Mouse (Mus musculus): ENCODE results near the gene Slco4a1. TPM values are rescaled to one million over a fixed set of nuclear protein-coding genes. Genes with fewer than 3 reads are reported as not detected.

Gene Slco4a1
- polyA plus RNA-seq (2012; ENCODE audit: low replicate concordance), result 3.3 and 7.8 TPM in 2 replicates

DNA sequence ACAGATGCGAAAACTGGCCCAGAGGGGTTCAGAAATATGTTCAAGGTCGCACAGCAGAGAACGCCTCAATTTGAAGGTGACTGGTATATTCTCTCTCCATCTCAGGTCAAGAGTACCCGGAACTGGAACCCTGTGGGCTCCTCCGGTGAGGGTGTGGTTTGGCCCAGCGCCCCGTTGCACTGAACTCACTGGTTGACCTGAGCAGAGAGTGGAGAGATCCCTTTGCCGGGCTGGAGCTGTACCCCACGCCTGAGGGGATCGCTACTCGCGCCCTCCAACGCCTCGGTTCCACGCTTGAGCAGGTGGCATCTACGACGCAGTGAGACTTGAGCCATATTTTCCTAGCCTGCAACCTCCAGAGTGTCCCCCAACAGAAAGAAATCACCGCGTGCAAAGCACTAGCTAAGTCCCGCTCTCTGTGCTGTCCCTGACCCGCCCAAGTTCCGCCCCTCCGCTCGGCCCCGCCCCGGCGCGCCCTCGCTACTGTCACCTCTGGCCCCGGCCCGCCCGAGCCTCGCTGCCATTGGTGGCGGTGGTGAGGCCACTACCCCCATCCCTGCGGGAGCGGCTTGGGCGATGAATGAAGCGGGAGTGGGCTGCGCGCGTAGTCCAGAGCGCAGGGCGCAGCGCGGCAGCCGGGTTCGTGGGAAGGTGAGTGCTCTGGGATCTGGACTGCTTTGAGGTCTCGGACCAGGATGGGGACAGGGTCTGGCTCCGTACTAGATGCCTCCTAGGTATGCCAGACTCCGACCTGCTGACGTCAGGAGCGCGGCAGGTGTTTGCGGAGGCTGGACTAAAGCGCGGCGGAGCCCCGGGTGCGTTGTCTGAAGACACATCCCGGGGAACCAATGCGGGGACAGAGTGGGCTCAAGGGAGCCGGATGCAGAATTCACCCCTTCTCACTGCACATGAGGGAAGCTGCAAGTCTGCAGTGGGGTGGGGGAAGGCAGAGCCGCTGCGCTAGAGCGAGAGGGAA is at the start of gene Slco4a1:
TSS of gene Slco4a1 (plus strand) at position 523 of the 976 bp plus-strand sequence.

DNA sequence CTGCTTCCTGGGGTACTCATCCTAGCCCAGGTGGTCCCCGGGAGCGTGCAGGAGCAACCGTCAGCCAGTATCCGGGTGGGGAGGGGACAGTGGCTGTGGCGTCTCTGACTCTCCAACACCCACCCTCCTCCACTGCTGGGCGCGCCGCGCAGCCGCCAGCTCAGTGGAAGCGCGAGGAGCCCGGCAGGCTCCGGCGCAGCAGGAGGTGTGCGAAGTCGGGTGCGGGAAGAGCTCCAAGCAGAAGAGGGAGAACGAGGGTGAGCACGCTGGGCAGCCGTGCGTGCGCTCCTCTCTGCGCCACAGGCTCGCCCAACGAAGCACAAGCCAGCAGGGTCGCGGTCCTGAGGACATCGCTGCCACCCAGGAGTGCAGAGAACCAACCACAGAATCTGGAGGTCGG is 43.7 kb downstream of the Slco4a1 start, which contains the start of gene Ntsr1:
TSS of gene Ntsr1 (plus strand) at position 236 of the 400 bp plus-strand sequence.

Other genes with a start within 250 kb of the Slco4a1 start
- 0.27 and 0.86 TPM in 2 replicates for gene Lama5, start 230.4 kb upstream of the Slco4a1 start, polyA plus RNA-seq (2012; ENCODE audit: low replicate concordance)
- 88.1 and 1,805 TPM in 2 replicates for gene Rps21, start 198.9 kb upstream of the Slco4a1 start, polyA plus RNA-seq (2012; ENCODE audit: low replicate concordance)
- gene Cables2, start 182.7 kb upstream of the Slco4a1 start, polyA plus RNA-seq (2012; ENCODE audit: low replicate concordance), result 40.6 and 154 TPM in 2 replicates
- not detected in 2 replicates for gene Rbbp8nl, start 166.4 kb upstream of the Slco4a1 start, polyA plus RNA-seq (2012; ENCODE audit: low replicate concordance)
- not detected in 2 replicates for gene Gata5, start 121.5 kb upstream of the Slco4a1 start, polyA plus RNA-seq (2012; ENCODE audit: low replicate concordance)
- not detected in 2 replicates for gene Ntsr1, start 43.7 kb downstream of the Slco4a1 start, polyA plus RNA-seq (2012; ENCODE audit: low replicate concordance)
- gene Mrgbp, start 125.1 kb downstream of the Slco4a1 start, polyA plus RNA-seq (2012; ENCODE audit: low replicate concordance), result 25.2 and 26.7 TPM in 2 replicates
- 79.6 and 148 TPM in 2 replicates for gene Ogfr, start 133.0 kb downstream of the Slco4a1 start, polyA plus RNA-seq (2012; ENCODE audit: low replicate concordance)
- gene Col9a3, start 141.5 kb downstream of the Slco4a1 start, polyA plus RNA-seq (2012; ENCODE audit: low replicate concordance), result 2.2 and 6.2 TPM in 2 replicates
- not detected in 2 replicates for gene Tcfl5, start 186.5 kb downstream of the Slco4a1 start, polyA plus RNA-seq (2012; ENCODE audit: low replicate concordance)